Mouse (Mus musculus) spleen, adult 2 months (tissue): ENCODE measurements at regions not wholly inside any gene's neighbourhood (a gene's known extent, or its start where the extent isn't known, plus 50 kb on each side); places are given as distances from the start of the nearest gene placed in this dataset.

Experiments used
- CTCF ChIP-seq: fragments of 200-500 bp; IDR thresholded peaks from 2 replicates; pipeline ENCODE4 v1.5.1; 2011; ENCODE audit warnings: mild to moderate bottlenecking, inconsistent platforms; ENCODE audit not compliant: insufficient read depth, insufficient read length, insufficient replicate concordance; ENCODE audit errors: extremely low read depth
- POLR2A ChIP-seq: fragments of 200-500 bp; IDR thresholded peaks from 2 replicates; pipeline ENCODE4 v1.6.1; 2011; ENCODE audit warnings: low read depth, low read length, inconsistent platforms

- TF ChIP-seq CTCF, result no peak
- TF ChIP-seq POLR2A, result no peak
Observed at GRCm38 (mm10) chr10:21456359-21456758, 79.3 kb downstream of the Aldh8a1 start.
